Mouse (Mus musculus): ENCODE results near the gene Ncoa3. TPM values are rescaled to one million over a fixed set of nuclear protein-coding genes. Genes with fewer than 3 reads are reported as not detected.
"Not testable (repeated sequence)": the region's sequence is repeated elsewhere in the genome, so short reads cannot be mapped to it uniquely, and the experiment has no call there.

Gene Ncoa3
- polyA plus RNA-seq (2012; rRNA removed): 31.5 and 31.9 TPM in 2 replicates

DNA sequence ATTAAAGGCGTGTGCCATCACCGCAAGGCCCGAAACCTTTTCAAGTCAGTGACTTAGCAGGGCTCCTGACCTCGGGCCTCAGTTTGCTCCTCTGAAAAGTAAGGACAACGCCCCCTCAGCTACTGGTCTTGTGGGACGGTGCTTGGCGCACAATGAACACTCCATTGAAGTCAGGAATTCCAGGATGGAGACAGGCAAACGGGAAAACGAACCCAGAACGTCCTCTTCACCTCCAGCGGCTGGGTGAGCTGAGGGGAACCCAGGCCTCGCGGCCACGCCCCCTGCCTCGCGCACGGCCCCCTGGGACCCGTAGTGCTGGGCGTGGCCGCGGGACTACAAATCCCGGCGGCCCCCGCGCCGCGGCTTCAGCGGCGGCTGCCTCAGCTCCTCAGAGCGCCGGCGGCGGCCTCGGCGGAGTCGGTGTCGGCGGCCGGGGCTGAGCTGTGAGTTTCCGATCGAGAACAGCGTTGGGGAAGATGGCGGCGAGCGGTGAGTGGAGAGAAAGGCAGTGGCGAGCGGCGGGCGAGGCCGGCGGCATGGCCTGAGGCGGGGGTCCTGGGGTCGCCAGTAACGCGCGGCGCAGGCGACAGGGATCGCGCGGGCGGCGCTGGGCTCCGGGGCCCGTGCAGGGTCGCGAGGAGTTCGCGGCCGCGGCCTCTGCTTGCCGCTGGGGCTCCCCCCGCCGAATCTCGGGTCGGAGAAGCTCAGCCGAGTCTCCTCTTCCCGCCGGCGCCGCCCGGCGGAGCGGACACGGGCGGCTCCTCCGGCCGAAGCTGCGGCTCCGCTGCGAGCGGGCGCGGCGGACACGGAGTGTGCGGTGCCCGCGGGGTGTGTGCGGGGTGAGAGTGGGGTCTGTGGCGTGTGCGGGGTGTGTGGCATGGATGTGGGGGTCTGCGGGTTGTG is at the start of gene Ncoa3:
Gene Ncoa3, plus strand, starts transcription at position 367 of the 903 bp plus-strand sequence.
- DNase-seq (ENCODE audit: low read depth): no peak

DNA sequence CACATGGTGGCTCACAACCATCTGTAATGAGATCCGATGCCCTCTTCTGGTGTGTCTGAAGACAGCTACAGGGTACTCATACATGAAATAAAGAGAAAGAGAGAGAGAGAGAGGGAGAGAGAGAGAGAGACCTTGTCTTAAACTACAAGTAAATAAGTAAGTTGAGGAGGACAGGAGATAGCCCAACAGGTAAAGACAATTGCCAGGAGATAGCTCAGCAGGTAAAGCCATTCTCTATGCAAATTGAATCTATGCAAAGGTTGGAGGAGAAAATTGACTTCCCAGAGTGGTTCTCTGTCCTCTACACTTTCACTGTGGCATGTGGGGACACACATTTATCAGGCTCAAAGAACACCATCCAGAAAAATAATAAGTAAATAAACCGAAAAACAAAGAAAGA is 49.3 kb upstream of the Ncoa3 start:
- DNase-seq (ENCODE audit: low read depth): no peak

- no peak for DNase-seq (ENCODE audit: low read depth)
Observed at GRCm38 (mm10) chr2:165944576-165945351, 47.7 kb upstream of the Ncoa3 start.

DNA sequence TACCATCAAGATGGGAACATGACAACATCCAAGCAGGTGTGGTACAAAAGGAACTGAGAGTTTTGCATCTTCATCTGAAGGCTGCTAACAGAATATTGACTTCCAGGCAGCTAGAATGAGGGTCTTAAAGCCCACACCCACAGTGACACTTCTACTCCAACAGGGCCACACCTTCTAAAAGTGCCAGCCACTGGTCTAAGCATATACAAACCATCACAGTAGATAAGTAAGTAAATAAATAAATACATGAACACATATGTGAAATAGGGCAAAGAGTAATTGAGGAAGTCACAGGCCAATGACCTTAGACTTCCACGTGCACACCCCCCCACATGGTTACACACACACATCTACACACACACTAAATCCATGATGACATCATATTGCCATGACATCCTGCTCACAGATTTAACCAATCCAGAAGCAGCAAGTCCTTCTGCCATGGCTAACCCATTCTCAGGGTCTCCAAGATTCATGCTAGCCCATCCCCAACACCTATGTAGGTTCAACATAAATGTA is 46.3 kb upstream of the Ncoa3 start:
- no peak for DNase-seq (ENCODE audit: low read depth)

GRCm38 (mm10) chr2:165948007-165948406 is 44.4 kb upstream of the Ncoa3 start:
- no peak for DNase-seq (ENCODE audit: low read depth)

DNA sequence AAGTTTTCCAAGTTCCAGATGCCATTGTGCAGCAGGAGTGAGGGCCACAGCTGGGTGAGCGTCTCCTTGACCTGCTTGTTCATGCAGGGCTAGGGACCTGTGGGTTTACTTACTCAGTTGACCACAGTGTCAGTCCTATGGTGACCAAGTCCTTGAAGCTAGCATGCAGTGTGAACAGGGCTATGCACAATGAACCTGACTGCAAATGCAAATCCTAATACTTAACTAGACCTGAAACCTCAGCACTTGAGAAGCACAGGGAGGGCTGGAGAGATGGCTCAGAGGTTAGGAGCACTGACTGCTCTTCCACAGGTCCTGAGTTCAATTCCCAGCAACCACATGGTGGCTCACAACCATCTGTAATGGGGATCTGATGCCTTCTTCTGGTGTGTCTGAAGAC is 43.7 kb upstream of the Ncoa3 start:
- DNase-seq (ENCODE audit: low read depth): not testable (repeated sequence)

- no peak for DNase-seq (ENCODE audit: low read depth)
Observed at GRCm38 (mm10) chr2:165949719-165950118, 42.7 kb upstream of the Ncoa3 start.

GRCm38 (mm10) chr2:165951432-165952068 is 40.9 kb upstream of the Ncoa3 start:
- DNase-seq (ENCODE audit: low read depth): no peak

- no peak for DNase-seq (ENCODE audit: low read depth)
Observed at GRCm38 (mm10) chr2:165954872-165955271, 37.6 kb upstream of the Ncoa3 start.

DNA sequence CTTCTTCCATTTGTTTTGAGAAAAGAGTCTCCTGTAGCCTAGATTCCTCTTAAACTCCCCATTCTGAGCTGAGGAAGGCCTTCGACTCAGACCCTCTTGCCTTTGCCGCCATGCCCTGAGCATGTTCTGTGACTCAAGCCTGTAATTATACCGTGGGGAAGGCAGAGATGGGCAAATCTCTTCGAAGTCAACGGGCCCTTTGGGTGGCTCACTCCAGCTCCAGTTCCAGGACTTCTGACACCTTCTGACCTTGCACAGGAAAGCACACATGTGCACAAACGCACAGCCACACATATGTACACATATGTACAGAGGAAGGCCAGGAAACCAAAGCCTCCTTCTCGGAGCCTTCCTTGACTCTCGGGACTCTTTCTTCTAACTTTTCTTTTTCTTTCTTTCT is 37.0 kb upstream of the Ncoa3 start:
- no peak for DNase-seq (ENCODE audit: low read depth)

- no peak for DNase-seq (ENCODE audit: low read depth)
Observed at GRCm38 (mm10) chr2:165956096-165956740, 36.2 kb upstream of the Ncoa3 start.

- DNase-seq (ENCODE audit: low read depth): no peak
Observed at GRCm38 (mm10) chr2:165957257-165957828, 35.1 kb upstream of the Ncoa3 start.

GRCm38 (mm10) chr2:165958556-165958955 is 33.9 kb upstream of the Ncoa3 start:
- DNase-seq (ENCODE audit: low read depth): no peak

DNA sequence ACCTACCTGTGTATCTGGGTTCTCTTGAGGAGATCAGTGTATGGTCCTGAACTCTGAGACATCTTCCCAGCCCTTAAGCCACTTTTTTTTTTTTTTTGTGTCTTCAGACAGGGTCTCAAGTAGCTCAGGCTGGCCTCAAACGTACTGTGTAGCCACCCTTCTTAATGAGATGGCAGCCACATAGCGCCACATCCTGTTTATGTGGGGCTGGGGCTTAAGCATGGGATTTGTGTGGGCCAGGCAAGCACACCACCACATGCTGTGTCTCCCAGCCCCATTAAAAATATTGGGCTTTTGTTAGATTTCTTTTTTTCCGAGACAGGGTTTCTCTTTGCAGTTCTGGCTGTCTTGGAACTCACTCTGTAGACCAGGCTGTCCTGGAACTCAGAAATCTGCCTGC is 31.7 kb upstream of the Ncoa3 start:
- DNase-seq (ENCODE audit: low read depth): no peak

DNA sequence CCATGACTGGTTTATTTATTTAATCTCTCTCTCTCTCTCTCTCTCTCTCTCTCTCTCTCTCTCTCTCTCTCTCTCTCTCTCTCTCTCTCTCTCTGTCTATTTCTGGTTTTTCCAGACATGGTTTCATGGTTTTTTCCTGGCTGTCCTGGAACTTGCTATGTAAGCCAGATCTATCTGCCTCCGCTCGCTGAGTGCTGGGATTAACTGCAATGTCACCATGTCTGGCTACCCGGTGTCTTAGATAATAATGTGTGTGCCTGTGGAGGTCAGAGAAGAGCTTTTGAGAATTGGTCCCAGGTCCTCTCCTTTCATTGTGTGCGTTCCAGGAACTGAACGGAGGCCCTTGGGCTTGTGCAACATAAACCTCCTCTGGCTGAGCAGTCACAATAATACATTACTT is 29.6 kb upstream of the Ncoa3 start:
- no peak for DNase-seq (ENCODE audit: low read depth)

DNA sequence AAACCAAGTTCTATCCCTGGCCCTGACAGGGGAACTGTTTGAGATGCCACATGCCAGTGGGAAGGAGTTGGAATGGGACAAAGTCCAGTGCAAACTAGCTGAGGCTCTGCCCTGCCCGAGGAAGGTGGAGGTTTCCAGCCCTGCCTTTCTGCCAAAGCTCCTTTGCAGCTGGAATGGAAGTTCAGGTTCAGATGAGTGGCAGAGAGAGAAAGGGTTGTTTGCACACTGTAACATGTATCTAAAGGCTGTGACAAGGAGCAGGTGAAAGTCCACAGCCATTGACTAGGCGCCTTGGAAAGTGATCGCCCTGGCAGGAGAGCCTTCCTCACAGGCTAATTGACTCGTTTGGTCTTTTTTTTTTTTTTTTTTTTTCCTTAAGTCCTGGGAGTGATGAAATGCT is 28.3 kb upstream of the Ncoa3 start:
- DNase-seq (ENCODE audit: low read depth): no peak

DNA sequence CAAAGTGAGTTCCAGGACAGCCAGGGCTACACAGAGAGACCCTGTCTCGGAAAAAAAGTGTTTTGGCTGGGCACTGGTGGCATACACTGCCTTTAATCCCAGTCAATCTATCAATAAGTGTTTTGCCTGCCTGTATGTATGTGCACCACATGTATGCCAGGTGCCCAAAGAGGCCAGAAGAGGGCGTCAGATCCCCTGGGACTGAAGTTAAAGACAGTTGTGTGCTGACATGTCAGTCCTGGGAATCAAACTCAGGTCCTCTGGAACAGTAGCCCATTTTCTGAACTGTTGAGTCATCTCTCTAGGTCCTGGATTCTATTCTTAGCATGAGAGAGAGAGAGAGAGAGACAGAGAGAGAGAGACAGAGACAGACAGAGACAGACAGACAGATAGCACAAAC is 25.4 kb upstream of the Ncoa3 start:
- DNase-seq (ENCODE audit: low read depth): no peak

GRCm38 (mm10) chr2:165967823-165968555 is 24.4 kb upstream of the Ncoa3 start:
- DNase-seq (ENCODE audit: low read depth): no peak

DNA sequence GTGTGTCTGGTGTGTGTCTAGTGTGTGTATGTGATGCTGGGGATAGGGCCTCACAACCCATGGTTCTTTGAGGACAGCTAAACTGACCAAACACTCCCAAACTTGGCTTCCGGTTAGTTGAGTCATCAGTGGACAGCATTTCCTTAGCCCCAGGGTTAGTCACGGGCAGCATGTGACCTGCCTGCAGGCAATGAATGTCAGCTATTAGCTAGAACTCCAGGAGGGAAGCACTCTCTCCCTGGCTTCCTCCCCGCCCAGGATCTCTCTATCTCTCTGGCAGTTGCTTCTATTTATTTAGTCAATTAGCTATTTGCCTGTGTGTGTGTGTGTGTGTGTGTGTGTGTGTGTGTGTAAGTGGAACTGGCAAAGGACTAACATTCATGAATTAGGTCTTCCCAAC is 23.6 kb upstream of the Ncoa3 start:
- DNase-seq (ENCODE audit: low read depth): no peak

DNA sequence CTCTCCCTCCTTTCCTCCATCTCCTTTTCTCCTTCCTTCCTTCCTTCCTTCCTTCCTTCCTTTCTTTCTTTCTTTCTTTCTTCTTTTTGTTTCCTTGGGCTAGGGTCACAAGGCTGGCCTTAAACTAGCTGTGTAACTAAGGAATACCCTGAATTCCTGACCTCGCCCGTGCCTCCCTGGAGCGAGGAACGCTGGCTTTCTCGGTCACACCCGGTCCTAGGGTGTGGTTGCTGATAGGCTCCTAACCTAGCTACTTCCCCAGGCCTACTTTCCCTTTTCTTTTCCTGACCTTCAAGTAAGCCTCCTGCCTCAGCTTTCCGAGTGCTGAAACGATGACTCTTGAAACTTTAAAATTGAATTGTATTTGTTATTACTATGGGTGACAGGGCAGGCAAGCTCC is 23.0 kb upstream of the Ncoa3 start:
- DNase-seq (ENCODE audit: low read depth): no peak

DNA sequence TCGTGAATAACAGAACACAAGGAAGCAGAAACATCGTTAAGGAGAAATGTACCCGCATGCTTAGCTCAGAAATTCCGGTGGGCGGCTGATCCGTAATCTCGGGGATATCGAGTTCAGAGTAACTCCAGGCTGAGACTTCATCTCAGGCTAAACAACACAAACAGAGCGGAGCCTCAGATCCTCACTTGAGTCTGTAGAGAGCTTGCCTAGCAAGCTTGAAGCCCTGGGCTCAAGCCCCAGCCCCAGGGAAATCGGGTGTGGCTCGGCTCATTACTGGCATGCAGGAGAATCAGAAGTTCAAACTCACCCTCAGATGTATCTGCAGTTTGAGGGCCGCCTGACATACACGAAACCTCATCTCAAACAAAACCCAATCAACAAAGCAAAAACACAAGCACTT is 22.5 kb upstream of the Ncoa3 start:
- no peak for DNase-seq (ENCODE audit: low read depth)

Data from gonadal fat pad, adult 2 months (tissue).